Mouse (Mus musculus) gastrocnemius, adult 8-10 months (tissue): ENCODE results near the gene Ncbp1. TPM values are rescaled to one million over a fixed set of nuclear protein-coding genes. Genes with fewer than 3 reads are reported as not detected.
"Not testable (repeated sequence)": the region's sequence is repeated elsewhere in the genome, so short reads cannot be mapped to it uniquely, and the experiment has no call there.

ENCODE experiments used
- DNase-seq, 2 experiments: peaks; one replicate each; pipeline ENCODE4 v3.0.0; 2022; ENCODE audit warnings: low spot score in 2 of 2
- total RNA-seq, 4 experiments: library from RNA; stranded (reverse); gene quantifications; 2 replicates each; pipeline ENCODE4 v1.2.4; 2022

The Ncbp1 gene
- total RNA-seq, 4 experiments from 2014 or later: 11.7 to 16.9 (median 13.2) TPM

DNA sequence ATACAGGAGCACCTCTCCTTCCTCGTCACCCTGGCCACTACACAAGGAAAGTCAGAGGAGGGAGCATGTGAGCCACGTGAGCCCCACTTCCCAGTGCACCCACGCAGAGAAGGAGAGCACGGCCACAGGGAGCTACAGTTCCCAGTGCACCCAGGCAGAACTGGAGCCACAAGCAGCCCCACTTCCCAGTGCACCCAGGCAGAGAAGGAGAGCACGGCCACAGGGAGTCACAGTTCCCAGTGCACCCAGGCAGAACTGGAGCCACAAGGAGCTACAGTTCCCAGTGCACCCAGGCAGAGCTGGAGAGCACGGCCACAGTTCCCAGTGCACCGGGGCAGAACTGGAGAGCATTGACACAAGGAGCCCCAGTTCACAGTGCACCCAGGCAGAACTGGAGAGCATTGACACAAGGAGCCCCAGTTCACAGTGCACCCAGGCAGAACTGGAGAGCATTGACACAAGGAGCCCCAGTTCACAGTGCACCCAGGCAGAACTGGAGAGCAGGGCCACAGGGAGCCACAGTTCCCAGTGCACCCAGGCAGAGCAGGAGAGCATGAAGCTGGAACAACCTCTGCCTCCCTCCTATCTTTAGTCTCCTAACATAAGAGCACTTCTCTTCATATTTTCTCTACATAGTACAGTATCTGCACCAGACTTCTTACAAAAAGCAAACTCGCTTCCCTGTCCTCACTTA is 9.0 kb upstream of the Ncbp1 start:
- no peak for DNase-seq

DNA sequence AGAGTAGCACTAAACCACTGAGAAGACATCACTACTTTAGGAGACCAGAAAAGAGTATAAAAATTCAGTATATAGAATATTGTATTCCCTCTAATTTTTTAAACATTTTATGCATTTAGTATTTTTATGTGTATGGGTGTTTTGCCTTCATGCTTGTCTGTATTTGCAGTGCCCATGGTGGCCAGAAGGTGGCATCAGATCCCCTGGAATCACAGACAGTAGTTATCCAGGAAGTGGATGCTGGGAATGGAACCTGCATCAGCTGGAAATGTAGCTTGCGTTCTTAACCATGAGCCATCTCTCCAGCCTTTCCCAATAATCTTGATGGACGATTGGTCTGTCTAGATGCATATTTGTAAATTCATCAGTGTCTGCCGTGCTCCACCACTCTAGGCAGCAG is 8.2 kb upstream of the Ncbp1 start:
- DNase-seq: peak in 1 of 2 experiments; percentile 17

DNA sequence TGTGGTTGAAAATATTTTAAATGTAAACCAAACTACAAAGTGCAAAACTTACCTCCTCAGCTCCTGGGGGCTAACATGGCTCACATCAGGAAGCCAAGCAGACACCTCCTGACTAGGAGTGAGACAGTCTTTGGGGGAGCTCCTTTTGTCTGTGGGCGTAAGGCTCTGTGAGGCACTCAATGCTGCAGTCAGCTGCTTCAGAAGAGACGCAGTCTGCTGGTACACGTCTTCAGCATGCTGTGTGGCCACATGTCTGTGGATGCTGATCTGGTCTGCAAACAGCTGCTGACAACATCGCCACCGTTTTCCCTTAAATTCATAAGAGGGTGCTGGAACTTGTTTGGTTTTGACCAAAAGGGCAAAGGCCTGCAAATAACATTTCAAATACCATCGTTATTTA is 6.6 kb upstream of the Ncbp1 start:
- no peak for DNase-seq

DNA sequence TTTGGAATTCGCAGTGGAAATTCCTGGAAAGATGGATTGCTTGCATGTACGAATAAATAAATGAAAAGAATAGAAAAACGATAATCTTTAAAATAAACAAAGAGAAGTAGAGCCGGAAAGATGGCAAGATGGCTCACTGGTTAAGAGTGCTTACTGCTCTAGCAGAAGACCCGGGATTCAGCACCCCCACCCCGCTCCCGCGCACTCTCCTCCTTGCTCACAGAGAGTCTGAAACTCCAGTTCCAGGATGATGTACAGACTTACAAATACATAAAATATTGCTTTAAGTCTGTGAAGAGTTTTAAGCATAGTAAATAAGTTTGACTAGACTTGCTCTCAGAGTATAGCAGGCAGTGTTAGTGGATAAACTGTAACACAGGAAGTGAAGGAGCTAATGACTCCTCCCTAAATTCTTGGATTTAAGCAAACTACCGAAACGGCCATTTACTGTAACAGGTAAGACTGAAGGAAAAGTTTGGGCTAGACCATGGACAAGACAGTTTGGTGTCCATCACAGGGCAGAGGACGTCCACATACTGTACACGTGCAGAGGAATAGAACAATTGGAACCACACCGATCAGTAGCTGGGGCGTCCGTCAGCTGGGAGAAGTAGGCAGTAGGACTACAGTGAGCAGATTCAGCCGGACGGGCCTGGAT is 655 bp upstream of the Ncbp1 start:
- no peak for DNase-seq

DNA sequence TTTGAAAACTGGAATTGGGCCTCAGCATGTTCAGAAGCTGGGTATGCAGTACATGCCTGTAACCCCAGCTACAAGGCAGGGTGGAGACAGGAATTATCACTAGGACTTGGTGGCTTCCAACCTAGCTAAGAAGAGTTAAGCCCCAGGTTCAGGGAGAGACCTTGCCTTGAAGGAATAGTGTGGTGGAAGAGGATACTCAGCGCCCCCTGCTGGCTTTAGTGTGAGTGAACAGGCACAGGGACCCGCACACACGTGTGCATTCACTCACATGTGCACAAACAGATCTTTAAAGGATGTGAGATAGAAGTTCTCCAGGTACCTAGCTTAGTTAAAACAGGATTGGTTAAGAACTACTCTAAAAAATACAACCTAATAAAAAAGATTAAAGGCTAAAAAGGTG is 5.9 kb downstream of the Ncbp1 start:
- DNase-seq: no peak

DNA sequence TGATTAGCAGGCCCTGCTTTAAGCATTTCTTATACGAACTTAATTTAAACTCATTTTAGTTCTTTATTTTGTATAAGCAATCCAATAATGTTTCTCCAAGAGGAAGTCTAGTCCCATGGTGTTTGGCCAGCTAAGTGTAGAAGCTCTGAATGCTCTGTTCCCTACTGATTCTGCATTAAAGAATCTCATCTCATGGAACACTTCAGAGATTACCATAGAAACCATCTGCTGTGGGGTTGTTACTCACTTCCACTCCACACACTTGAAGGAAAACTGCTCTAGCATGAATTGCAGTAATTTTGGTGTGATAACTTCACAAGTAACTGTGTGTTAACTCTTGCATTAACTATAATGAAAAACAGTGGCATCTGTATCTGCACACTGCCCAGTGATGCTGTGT is 8.5 kb downstream of the Ncbp1 start:
- no peak for DNase-seq

DNA sequence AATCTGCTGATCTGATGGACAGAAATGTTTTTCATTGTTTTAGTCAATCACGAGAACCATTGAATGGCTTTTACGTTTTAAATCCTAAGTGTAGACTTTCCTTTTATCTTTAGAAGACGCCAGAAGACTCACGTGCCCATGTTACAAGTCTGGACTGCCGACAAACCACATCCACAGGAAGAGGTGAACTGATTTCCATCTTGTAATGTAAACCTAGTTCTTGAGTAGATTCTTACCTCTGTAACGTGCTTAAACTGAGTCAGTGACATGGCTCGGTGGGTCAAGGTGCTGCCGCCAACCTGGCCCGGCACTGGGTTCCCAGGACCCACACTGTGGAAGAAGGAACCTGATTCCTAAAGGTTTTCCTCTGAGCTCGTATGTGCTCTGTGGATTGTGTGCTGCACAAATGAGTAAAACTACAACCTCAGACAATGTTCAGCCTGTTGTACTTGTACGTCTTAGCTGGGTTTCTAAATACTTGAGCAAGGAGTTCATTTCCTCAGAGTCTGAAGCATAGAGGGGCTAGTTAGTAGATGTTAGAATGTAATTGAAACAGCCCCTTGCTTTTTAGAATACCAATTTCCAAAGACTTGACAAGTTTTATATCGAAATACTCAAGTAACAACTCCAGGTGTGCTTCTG is 13.6 kb downstream of the Ncbp1 start:
- DNase-seq: no peak

DNA sequence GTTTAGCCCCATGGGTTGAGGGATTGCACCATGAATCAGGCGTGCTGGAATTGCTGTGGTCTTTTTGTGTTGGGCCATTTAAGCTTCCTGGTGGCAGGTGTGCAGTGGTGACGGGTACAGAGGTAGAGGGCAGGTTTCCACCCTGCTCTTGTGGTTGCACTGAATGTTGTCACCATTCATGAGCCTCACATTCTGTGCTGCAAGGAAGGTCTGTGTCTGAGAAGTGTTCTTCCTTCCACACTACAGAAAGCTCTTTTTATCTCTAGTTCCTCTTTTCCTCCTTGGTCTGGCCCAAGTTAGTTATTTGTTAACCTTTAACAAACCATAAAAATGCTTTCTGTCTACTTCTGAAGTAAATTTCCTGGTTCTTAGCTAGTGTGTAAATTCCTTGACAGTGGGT is 25.6 kb downstream of the Ncbp1 start:
- no peak for DNase-seq

DNA sequence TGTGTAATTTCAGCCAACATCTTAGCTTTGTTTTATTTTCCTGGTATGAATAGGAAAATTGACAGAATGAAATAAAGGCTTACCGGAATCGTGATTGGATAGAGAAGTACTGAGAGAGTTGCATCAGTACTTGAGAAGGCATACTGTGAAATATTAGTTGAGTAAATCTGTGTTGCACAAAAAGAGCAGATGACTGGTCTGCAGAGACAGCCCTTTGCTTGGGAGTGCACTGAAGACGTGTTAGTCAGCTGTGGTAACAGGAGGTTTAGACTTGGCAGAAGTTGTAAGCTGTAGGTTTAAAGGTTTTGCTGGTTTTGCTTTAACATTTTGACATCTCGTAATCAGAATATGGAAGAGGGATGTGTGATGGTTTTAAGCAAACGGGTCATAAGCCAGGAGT is 27.4 kb downstream of the Ncbp1 start:
- no peak for DNase-seq

DNA sequence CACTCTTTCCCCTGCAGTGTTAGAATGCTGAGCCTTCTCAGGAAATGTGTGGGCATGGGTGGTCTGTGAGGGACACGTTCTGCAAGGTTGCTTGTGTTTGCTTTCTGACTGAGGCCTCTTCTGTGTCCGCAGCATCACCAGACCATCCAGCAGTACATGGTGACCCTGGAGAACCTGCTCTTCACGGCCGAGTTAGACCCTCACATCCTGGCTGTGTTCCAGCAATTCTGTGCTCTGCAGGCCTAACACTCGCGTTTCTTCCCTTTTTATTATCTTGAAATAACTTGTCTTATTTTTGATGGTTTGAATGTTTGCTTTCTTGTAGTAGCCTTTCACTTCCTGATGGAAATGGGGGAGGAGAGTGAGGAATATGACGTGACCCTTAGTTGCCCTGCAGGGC is 33.3 kb downstream of the Ncbp1 start:
- no peak for DNase-seq

DNA sequence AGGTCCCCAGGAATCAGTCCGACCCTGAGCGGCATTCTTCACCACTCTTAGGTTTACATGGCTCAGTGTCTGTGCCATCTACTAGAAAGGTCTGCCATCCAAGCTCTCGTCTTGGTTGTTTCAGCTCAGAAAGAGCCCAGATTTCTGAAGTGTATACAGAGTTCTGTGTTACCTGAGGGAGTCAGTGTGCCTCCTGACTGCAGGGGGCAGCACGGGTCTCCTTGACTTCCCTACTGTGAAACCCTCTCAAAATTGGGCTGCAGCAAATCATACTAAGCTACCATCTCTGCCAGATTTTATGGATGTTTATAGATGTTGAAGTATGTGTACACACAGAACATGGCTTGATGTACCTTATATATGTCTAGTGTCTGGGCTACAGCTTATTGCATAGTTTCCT is 37.9 kb downstream of the Ncbp1 start:
- no peak for DNase-seq

DNA sequence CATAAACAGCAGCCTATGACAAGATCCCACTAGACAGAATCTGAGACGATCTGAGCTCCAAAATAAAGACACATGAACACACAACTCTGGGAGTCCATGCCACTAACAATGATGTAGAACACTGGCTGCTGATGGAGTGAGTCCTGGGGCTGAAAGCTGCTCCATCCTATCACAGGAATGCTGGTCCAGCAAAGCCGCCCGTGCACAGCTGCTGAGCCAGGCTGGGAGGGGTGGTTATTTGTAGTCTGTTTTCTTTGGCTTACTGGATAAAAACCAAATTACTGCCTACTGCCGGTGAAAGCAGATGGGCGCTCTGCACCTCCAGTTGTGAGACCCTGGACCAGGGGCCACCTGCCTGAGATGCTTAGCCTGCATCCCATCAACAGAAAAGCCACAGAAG is 38.6 kb downstream of the Ncbp1 start:
- DNase-seq: no peak

DNA sequence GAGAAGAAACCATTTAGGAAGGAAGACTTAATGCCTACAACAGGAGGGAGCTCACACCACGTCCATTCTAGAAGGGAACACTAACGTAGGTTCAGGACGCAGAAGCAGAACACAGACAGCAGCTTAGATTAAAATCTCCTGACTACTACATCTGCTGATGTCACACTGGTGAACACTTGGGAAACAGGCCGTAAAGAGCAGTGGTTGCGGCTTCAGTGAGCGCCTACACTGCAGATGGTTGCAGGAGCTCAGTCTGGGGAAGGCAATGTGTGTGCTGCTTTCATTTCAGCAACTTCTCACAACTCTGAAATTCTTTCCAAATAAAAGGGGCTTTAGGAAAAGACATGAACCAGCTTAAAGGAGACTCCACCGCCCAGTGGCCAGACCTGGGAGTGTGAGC is 39.1 kb downstream of the Ncbp1 start:
- no peak for DNase-seq

DNA sequence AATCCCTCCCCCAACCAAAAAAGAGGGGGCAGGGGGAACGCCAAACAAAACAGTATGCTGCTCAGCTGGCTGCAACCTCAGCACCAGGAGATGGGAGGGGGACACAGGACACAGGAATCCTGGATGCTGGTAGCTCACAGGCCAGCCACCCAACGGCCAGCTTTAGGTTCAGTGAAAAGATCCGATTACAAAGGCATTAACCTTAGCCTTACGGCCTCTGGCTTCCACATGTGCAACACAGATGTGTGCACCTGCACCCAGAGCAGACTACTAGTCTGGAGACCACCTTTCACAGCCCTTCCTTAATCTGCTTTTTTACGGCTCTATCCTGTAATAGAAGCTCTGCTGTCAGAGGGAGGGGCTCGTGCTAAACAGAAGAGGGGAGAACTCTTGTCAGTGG is 42.8 kb downstream of the Ncbp1 start:
- DNase-seq: no peak

DNA sequence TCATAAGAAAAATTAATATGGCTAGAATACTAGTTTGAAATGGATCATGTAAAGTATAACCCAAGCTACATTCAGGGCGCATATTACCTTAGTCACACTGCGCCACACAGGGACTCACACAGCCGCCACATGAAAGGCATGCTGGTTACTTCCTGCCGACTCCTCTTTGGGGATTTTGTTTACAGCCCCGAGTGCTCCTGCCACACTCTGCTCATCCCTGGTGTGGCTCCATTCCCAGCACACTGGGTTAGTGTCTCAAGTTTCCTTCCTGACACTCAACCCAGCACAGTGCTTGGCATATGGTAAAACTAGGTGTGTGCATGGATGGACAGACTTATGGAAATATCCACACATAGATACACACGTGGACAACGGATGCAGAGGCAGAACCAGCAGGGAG is 43.8 kb downstream of the Ncbp1 start:
- peak; percentile 45 to 53 for DNase-seq

DNA sequence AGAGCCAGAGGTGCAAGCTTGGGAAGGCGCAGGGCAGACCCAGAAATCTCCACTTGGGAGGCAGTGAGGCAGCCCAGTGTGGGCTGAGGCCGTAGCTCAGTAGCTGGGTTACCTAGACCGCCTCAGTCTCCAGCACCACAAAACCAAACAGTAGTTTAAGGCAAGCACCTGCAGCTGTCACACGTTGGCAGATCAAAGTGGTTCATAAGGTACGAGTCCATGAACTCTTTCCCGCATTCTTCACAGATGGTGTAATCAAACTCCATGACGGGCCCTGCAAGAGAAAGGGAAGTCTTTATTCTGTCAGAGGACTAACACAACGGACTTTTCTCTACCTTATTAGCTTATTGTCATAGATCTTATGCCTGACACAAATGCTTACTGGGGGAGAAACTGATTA is 47.0 kb downstream of the Ncbp1 start:
- DNase-seq: no peak

DNA sequence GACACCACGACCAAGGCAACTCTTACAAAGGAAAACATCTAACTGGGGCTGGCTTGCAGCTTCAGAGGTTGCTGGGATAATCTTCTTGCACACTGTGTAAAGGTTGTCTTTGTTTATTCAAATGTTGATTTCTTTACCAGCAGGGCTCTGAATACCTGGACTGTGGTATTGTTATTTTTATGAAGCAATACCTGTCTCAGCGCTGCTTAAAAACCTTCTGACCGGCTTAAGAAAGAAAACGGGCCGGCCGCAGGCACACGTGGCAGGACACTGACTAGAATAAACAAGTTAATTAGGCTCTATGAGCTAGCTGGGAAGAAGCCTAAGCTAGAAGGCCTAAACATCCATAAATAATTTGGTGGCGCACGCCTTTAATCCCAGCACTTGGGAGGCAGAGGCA is 47.5 kb downstream of the Ncbp1 start:
- DNase-seq: no peak

DNA sequence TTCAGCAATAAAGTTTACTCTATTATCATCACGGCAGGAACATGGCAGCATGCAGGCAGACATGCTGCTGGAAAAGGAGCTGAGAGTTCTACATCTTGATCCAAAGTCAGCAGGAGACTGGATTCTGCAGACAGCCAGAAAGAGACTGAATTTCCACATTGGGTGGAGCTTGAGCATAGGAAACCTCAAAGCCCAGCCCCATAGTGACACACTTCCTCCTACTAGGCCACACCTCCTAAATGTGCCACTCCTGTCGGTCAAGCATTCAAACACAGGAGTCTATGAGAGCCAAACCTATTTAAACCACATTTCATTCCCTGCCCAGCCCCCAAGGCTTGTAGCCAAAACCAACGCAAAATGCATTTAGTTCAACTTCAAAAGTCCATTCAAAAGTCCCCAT is 48.1 kb downstream of the Ncbp1 start:
- DNase-seq: no peak

DNA sequence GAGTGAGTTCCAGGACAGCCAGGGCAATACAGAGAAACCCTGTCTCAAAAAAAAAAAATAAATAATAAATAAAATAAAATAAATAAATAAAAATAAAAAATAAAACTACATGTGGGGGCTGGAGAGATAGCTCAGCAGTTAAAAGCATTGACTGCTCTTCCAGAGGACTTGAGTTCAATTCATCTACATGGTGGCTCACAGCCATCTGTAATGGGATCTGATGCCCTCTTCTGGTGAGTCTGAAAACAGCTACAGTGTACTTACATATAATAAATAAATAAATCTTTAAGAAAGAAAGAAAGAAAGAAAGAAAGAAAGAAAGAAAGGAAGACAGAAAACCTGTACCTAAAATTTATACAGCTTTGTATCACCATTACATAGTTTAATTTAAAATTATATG is 53.6 kb downstream of the Ncbp1 start:
- not testable (repeated sequence) for DNase-seq

DNA sequence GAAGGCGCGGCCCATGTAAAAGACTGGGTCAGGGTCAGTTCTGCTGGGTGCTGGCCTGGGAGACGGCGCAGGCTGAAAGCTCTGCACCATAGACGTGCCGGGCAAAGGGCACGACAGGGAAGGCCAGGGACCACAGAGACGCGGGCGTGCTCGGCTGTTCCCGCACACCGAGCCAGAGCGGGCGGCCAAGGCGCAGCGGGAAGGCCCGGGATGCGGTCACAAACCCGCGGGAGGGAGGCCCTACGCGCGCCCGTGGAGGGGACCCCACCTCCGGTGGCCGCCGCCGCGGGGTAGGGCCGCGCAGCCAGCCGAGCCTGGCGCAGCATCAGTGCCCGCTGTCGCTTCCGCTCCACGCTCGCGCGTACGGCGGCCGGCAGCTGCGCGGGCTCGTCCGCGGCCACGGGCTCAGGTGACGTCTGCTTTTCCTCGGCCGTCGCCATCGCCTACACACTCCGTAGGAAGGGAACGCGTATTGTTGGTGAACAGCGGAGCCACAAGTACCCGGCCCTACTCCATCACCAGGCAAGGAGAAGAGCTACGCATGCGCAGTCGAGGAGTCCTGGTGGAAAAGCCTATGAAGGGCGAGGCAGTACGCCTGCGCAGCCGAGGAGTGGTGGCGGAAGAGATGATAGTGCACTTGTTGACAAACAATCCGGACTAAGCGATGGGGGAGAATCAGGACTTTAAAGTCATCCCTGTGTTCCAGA is 57.5 kb downstream of the Ncbp1 start, which contains the start of gene Xpa:
TSS of gene Xpa (minus strand) at position 531 of the 707 bp plus-strand sequence.
- DNase-seq: peak; percentile 90 to 93

DNA sequence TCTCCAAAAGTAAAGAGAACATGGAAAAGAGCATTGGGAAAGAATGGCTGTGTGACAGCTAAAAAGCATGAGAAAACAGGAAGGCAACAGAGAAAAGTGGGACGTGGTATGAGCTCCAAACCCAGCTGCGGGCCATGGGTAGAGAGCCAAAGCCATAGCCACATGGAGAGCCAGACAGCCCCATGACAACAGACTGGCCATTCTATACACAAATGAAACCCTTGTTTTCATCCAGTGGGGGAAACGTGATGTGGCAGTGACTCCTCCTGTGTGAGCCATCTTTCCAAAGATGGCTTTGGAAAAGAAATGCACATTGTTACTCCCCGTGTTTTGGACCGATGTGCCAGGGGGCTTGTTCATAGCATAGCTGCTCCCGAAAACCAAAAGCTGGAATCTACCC is 58.1 kb downstream of the Ncbp1 start:
- DNase-seq: no peak

DNA sequence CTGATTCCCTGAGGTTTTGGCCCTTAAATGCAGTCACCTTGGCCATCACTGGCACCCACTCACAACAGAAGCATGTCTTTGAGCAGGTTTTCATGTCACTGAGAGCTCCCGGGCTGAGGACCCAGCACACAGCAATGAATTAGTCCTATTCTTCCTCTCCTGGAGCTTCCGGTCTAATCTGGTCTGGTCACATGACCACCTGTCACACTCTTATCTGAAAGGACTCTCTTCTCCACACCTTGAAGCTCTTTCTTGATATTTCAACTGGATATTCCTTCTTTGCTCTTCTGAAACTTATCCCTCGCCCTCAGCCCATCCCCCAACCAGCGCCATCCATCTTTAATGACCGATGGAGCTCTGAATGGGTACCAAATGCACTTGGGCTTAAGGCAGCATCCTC is 59.7 kb downstream of the Ncbp1 start:
- no peak for DNase-seq
